Mouse (Mus musculus) ES-E14 (cell line): ENCODE data around the gene Mob3b. TPM values are rescaled to one million over a fixed set of nuclear protein-coding genes. Genes with fewer than 3 reads are reported as not detected.

Experiments used
- DNase-seq: peaks from one replicate; pipeline ENCODE4 v3.0.0-alpha.2; 2013; ENCODE audit warnings: low read depth, low spot score
- H3K27ac ChIP-seq: 2 replicates; pipeline ENCODE4 v1.5.1; 2012; ENCODE audit warnings: low read depth, mild to moderate bottlenecking, low read length, moderate library complexity, mixed read lengths; ENCODE audit not compliant: poor library complexity, insufficient read depth, severe bottlenecking
- H3K36me3 ChIP-seq: 2 replicates; pipeline ENCODE4 v1.6.1; 2012; ENCODE audit warnings: mild to moderate bottlenecking, low read length, moderate library complexity, mixed read lengths; ENCODE audit not compliant: control insufficient read depth, poor library complexity, insufficient read depth, severe bottlenecking
- H3K4me1 ChIP-seq, 2 experiments: fragments of 150-350 bp in 1 of 2; sonication (generic) in 1 of 2; 2 replicates each; pipeline ENCODE4 v1.6.1; 2012; ENCODE audit warnings: low read length in 2 of 2, mild to moderate bottlenecking in 1 of 2, mixed read lengths in 1 of 2; ENCODE audit not compliant: control insufficient read depth in 2 of 2, insufficient read depth in 2 of 2, poor library complexity in 1 of 2
- H3K4me3 ChIP-seq, 2 experiments: fragments of 150-350 bp in 1 of 2; sonication (generic) in 1 of 2; 2 replicates each; pipeline ENCODE4 v1.5.1; 2012; ENCODE audit warnings: low read length in 2 of 2, low read depth in 1 of 2, mild to moderate bottlenecking in 1 of 2, mixed read lengths in 1 of 2; ENCODE audit not compliant: insufficient read depth in 1 of 2, poor library complexity in 1 of 2, severe bottlenecking in 1 of 2
- H3K9ac ChIP-seq: 2 replicates; pipeline ENCODE4 v1.6.1; 2012; ENCODE audit warnings: low read depth, mild to moderate bottlenecking, low read length, mixed read lengths; ENCODE audit not compliant: poor library complexity, insufficient read depth, severe bottlenecking
- H3K9me3 ChIP-seq: fragments of 150-350 bp; sonication (generic); 2 replicates; pipeline ENCODE4 v1.6.1; 2012; ENCODE audit warnings: low read depth, mild to moderate bottlenecking, low read length; ENCODE audit not compliant: control insufficient read depth, insufficient read depth
- CHD2 ChIP-seq: IDR thresholded peaks from 2 replicates; pipeline ENCODE4 v1.6.1; 2014; ENCODE audit warnings: mild to moderate bottlenecking, low read depth, low read length, inconsistent platforms
- HCFC1 ChIP-seq: IDR thresholded peaks from 2 replicates; pipeline ENCODE4 v1.6.1; 2012; ENCODE audit warnings: low read length, inconsistent platforms, borderline replicate concordance; ENCODE audit not compliant: insufficient read depth
- MAFK ChIP-seq: IDR thresholded peaks from 2 replicates; pipeline ENCODE4 v1.6.1; 2014; ENCODE audit warnings: mild to moderate bottlenecking, low read depth, low read length, inconsistent platforms; ENCODE audit not compliant: insufficient read depth
- ZC3H11A ChIP-seq: IDR thresholded peaks from 2 replicates; pipeline ENCODE4 v1.6.1; 2012; ENCODE audit warnings: low read depth, mild to moderate bottlenecking, inconsistent platforms, low read length, borderline replicate concordance
- ZNF384 ChIP-seq: IDR thresholded peaks from 2 replicates; pipeline ENCODE4 v1.6.1; 2012; ENCODE audit warnings: low read depth, low read length, inconsistent platforms
- in situ Hi-C, 2 experiments: fragments of 600-800 bp; cut with MboI; formaldehyde crosslinking; loops; one replicate each; pipeline ENCODE4 v1.15.1; 2025; ENCODE audit warnings: low sequenced_read_pairs in 2 of 2, inconsistent platforms in 1 of 2; ENCODE audit not compliant: unreplicated experiment in 2 of 2
- total RNA-seq: library from RNA; depleted of rRNA; stranded (reverse); fragments of 300-350 nt; gene quantifications from 2 replicates; pipeline ENCODE4 v1.2.3, GENCODE M21; 2012

Gene Mob3b
- total RNA-seq, 1 experiment: 8.3 TPM

DNA sequence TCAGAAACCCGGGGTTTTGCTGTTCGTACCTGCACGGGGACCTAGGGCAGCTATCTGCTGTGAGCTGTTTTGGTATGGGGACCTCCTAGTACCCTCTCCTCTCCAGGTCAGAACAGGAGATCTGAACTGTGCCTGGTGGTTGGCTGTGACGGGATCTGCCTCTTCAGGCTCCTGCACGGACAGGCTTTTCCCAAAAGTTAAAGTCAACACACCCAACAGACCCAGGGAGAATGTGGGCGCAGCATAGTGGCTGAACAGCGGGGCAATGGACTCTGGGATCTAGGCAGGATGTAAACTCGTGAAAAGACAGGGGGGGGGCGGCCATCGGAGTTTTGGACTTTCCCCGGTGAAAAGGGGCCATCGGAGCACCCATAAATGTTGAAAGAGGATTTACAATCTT is 170.2 kb downstream of the Mob3b start:
- H3K9ac ChIP-seq: no peak overlapping the region
- no peaks in the 10 kb centered on the region for H3K36me3 ChIP-seq
- H3K4me3 ChIP-seq: no peak overlapping the region
- H3K4me1 ChIP-seq: 0 out of 4 replicates have a peak, but pooled peaks cover 0 to 2% of the 10 kb centered on the region in 2 experiments
- DNase-seq: no peak
- TF ChIP-seq ZNF384 (no peak), ZC3H11A (no peak), CHD2 (no peak), MAFK (no peak), HCFC1 (no peak)
- H3K9me3 ChIP-seq: no peaks in the 10 kb centered on the region
- H3K27ac ChIP-seq: no peak overlapping the region
- in situ Hi-C loops: no loop called here

DNA sequence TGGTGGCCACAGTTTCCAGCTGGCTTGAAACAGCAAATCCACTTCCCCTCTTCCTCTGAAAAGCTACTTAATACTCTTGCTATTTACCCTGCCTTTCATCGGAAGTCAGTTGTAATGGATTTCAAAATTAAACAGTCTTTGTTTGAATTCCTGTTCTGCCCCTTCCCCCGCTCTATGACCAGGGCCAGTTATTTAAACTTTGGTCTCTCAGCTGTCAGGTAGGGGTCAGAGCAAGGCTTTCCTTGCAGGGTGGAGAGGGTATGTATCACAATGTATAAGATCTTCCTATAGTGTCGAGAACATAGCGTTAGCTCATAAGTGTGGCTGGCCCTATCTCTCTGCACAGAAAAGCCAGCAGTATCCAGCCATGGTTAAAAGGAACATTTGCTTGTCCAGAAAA is 170.6 kb downstream of the Mob3b start:
- Histone ChIP-seq H3K4me3 (no peak overlapping the region), H3K27ac (no peak overlapping the region), H3K36me3 (no peaks in the 10 kb centered on the region), H3K4me1 (0 out of 4 replicates have a peak, but pooled peaks cover 0 to 2% of the 10 kb centered on the region in 2 experiments), H3K9ac (no peak overlapping the region), H3K9me3 (no peaks in the 10 kb centered on the region)
- TF ChIP-seq HCFC1 (no peak), ZC3H11A (no peak), CHD2 (no peak), ZNF384 (no peak)
- DNase-seq: no peak
- in situ Hi-C loops: no loop called here

DNA sequence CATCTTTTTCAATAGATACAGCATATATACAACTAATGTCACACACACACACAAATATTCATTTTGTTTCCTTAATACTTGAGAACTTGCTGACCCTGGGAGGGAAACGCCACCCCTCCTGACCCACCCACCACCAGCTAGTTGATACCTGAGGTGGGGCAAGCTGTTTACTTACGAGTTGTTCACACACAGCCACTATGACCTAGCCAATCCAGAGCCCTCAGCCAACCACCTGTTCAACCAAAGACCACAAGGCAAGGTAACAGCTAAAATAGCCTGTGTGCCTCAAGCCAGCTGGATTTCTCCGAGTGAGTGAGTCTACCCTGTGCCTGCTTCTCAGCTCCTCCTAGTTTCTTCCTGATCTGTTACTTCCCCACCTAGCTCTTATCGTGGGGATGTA is 172.9 kb downstream of the Mob3b start:
- Histone ChIP-seq H3K4me3 (no peak overlapping the region), H3K27ac (no peak overlapping the region), H3K9ac (no peak overlapping the region), H3K36me3 (no peaks in the 10 kb centered on the region), H3K9me3 (no peaks in the 10 kb centered on the region), H3K4me1 (0 out of 4 replicates have a peak, but pooled peaks cover 0 to 1% of the 10 kb centered on the region in 2 experiments)
- no peak for DNase-seq
- in situ Hi-C loops: no loop called here
- no peak for TF ChIP-seq ZNF384
- no peak for TF ChIP-seq HCFC1
- no peak for TF ChIP-seq MAFK
- no peak for TF ChIP-seq ZC3H11A
- no peak for TF ChIP-seq CHD2

DNA sequence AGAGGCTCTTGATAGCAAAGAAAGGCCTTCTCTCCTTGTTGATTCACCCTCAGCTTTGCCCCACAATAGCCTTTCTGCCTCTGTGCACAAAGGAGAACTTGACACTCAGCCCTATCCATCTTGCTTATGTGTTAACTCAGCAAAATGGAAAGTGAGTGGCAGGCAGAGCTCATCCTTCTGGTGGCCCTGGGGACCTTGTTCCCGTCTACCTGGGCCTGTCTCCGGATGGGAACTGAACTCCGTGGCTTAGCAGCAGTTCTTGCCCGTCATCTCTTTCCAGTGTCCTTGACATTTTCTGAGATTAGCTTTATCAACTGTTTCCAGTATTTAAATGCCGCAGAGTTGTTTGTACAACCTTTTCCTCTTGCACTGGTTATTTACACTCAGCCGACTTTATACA is 173.8 kb downstream of the Mob3b start:
- H3K4me1 ChIP-seq: 0 out of 4 replicates have a peak, but pooled peaks cover 0 to 1% of the 10 kb centered on the region in 2 experiments
- no peak overlapping the region for H3K4me3 ChIP-seq
- no peak for TF ChIP-seq ZNF384
- TF ChIP-seq MAFK: no peak
- no peak for TF ChIP-seq HCFC1
- no peak for TF ChIP-seq ZC3H11A
- no peak for TF ChIP-seq CHD2
- no peak for DNase-seq
- in situ Hi-C loops: no loop called here
- H3K36me3 ChIP-seq: no peaks in the 10 kb centered on the region
- H3K27ac ChIP-seq: no peak overlapping the region
- no peak overlapping the region for H3K9ac ChIP-seq
- no peaks in the 10 kb centered on the region for H3K9me3 ChIP-seq
